16 mouse cellular contexts compared by ENCODE assay signal in genomic region chr15:83055569-83055968, GRCm38 (mm10). TPM values are rescaled to one million over a fixed set of nuclear protein-coding genes. Genes with fewer than 3 reads are reported as not detected.
DNase-seq lines count a peak whose midpoint lies in the region; ATAC-seq lines count a peak whose summit lies in the region.
"Had no signal": no experiment of that assay in that cellular context is flagged by ENCODE, and none has a peak within 500 bp of the region (broad histone marks: within the 10 kb centered on the region; RNA-seq: fewer than 3 reads in every experiment).

No protein-coding gene starts in this region.

- H3K36me3 ChIP-seq in heart, embryonic 11.5 days (ENCODE audit: control insufficient read depth, insufficient read depth, low read length): no peaks in the 10 kb centered on the region
- no peaks in the 10 kb centered on the region for H3K36me3 ChIP-seq in midbrain, embryonic 11.5 days (ENCODE audit: control insufficient read depth, insufficient read depth, low read length)
- no peaks in the 10 kb centered on the region for H3K36me3 ChIP-seq in midbrain, embryonic 10.5 days
- H3K36me3 ChIP-seq in midbrain, embryonic 13.5 days: no peaks in the 10 kb centered on the region
- H3K36me3 ChIP-seq in embryonic facial prominence, embryonic 10.5 days (replicated peaks): no peaks in the 10 kb centered on the region
- H3K36me3 ChIP-seq: limb, embryonic 13.5 days had no signal

- peak overlapping the region; percentile 88 for H3K27ac ChIP-seq in heart, embryonic 11.5 days (ENCODE audit: low read depth, low read length)
- no peak overlapping the region for H3K27ac ChIP-seq in midbrain, embryonic 11.5 days (ENCODE audit: low read depth, low read length)
- no peak overlapping the region for H3K27ac ChIP-seq in midbrain, embryonic 10.5 days (replicated peaks)
- H3K27ac ChIP-seq in midbrain, embryonic 13.5 days: peak overlapping the region; percentile 95
- H3K27ac ChIP-seq in embryonic facial prominence, embryonic 10.5 days (replicated peaks): no peak overlapping the region
- H3K27ac ChIP-seq: limb, embryonic 13.5 days had no signal

- H3K9ac ChIP-seq in heart, embryonic 11.5 days (ENCODE audit: low read depth, low read length): no peak overlapping the region
- no peak overlapping the region for H3K9ac ChIP-seq in midbrain, embryonic 11.5 days (ENCODE audit: low read length)
- no peak overlapping the region for H3K9ac ChIP-seq in midbrain, embryonic 13.5 days (replicated peaks)
- H3K9ac ChIP-seq: liver, postnatal 0 days had no signal

- peak overlapping the region; percentile 65 for H3K4me2 ChIP-seq in heart, embryonic 11.5 days
- no peak overlapping the region for H3K4me2 ChIP-seq in midbrain, embryonic 11.5 days
- no peak overlapping the region for H3K4me2 ChIP-seq in midbrain, embryonic 13.5 days (replicated peaks)

- no peaks in the 10 kb centered on the region for H3K9me3 ChIP-seq in heart, embryonic 11.5 days (replicated peaks; ENCODE audit: control insufficient read depth, low read length)
- H3K9me3 ChIP-seq in midbrain, embryonic 11.5 days (ENCODE audit: control insufficient read depth, low read length): no peaks in the 10 kb centered on the region
- H3K9me3 ChIP-seq in midbrain, embryonic 10.5 days (replicated peaks): peaks cover 5% of the 10 kb centered on the region; the same call in 1 of the 2 replicates
- H3K9me3 ChIP-seq in midbrain, embryonic 13.5 days: no peaks in the 10 kb centered on the region
- peaks cover 3% of the 10 kb centered on the region; the same call in 1 of the 2 replicates for H3K9me3 ChIP-seq in embryonic facial prominence, embryonic 10.5 days

- no peaks in the 10 kb centered on the region for H3K27me3 ChIP-seq in heart, embryonic 11.5 days (ENCODE audit: control insufficient read depth, insufficient read depth, low read length)
- no peaks in the 10 kb centered on the region for H3K27me3 ChIP-seq in midbrain, embryonic 11.5 days (ENCODE audit: control insufficient read depth, insufficient read depth, low read length)
- H3K27me3 ChIP-seq in midbrain, embryonic 10.5 days (ENCODE audit: low read depth, poor library complexity, severe bottlenecking): peaks cover 31% of the 10 kb centered on the region
- H3K27me3 ChIP-seq in midbrain, embryonic 13.5 days: no peaks in the 10 kb centered on the region; the same call in 1 of the 2 replicates
- H3K27me3 ChIP-seq in embryonic facial prominence, embryonic 10.5 days (replicated peaks; ENCODE audit: low read depth, poor library complexity, severe bottlenecking): peaks cover 17% of the 10 kb centered on the region

- no peak overlapping the region for H3K4me3 ChIP-seq in heart, embryonic 11.5 days (ENCODE audit: low read depth, low read length)
- H3K4me3 ChIP-seq in midbrain, embryonic 11.5 days (ENCODE audit: low read depth, low read length): no peak overlapping the region
- no peak overlapping the region for H3K4me3 ChIP-seq in midbrain, embryonic 10.5 days
- no peak overlapping the region for H3K4me3 ChIP-seq in midbrain, embryonic 13.5 days (replicated peaks)
- H3K4me3 ChIP-seq in embryonic facial prominence, embryonic 10.5 days: no peak overlapping the region

- WGBS in heart, embryonic 11.5 days (ENCODE audit: insufficient replicate concordance): 40% methylated on average over 5 of the region's 5 CpGs
- WGBS in midbrain, embryonic 11.5 days: 46% methylated on average over 5 of the region's 5 CpGs
- WGBS in midbrain, embryonic 10.5 days: 51% methylated on average over 5 of the region's 5 CpGs
- WGBS in midbrain, embryonic 13.5 days: 30% methylated on average over 5 of the region's 5 CpGs
- 54% methylated on average over 5 of the region's 5 CpGs for WGBS in embryonic facial prominence, embryonic 10.5 days

- DNase-seq in heart, adult 11 months: no peak
- DNase-seq in midbrain, embryonic 11.5 days (ENCODE audit: low spot score, missing footprints): peak; percentile 84
- DNase-seq in midbrain, embryonic 10.5 days (ENCODE audit: low spot score): no peak
- DNase-seq in adrenal gland, adult 18-20 months (ENCODE audit: low spot score in 2 of 2): no peak
- DNase-seq in embryonic facial prominence, embryonic 10.5 days (ENCODE audit: low spot score): no peak
- DNase-seq in embryo, embryonic 11 days: no peak
- DNase-seq: adrenal gland, adult 2 months; cerebellum, adult 2 months; heart, adult 18-20 months; kidney, adult 2 months; kidney, postnatal 4 days; liver, postnatal 0 days; lung, postnatal 4 days had no signal

- no peak for ATAC-seq in heart, embryonic 11.5 days (replicated peaks; ENCODE audit: insufficient number of reproducible peaks, low FRiP score, low TSS enrichment)
- no peak for ATAC-seq in midbrain, embryonic 11.5 days (ENCODE audit: low FRiP score)
- ATAC-seq in midbrain, embryonic 13.5 days: no peak
- ATAC-seq: liver, postnatal 0 days had no signal

- peaks cover 31% of the 10 kb centered on the region for H3K4me1 ChIP-seq in heart, embryonic 11.5 days (ENCODE audit: control insufficient read depth, insufficient read depth, low read length)
- H3K4me1 ChIP-seq in midbrain, embryonic 11.5 days (ENCODE audit: control insufficient read depth, insufficient read depth, low read length): peaks cover 15% of the 10 kb centered on the region
- peaks cover 59% of the 10 kb centered on the region for H3K4me1 ChIP-seq in midbrain, embryonic 10.5 days
- peaks cover 64% of the 10 kb centered on the region for H3K4me1 ChIP-seq in midbrain, embryonic 13.5 days (replicated peaks)
- H3K4me1 ChIP-seq in embryonic facial prominence, embryonic 10.5 days: peaks cover 52% of the 10 kb centered on the region

RNA-seq across cellular contexts. Expression of gene Nfam1, which starts 22.5 kb away (rescaled TPM):
- 1.6 and 1.7 TPM in 2 replicates for polyA plus RNA-seq in heart, embryonic 11.5 days (2014; fragmentation: Nextera tagmentation; extraction: Ambion mirVana)
- polyA plus RNA-seq in midbrain, embryonic 11.5 days (2014; fragmentation: Nextera tagmentation; extraction: Ambion mirVana): 3.9 and 4.0 TPM in 2 replicates
- polyA plus RNA-seq in midbrain, embryonic 10.5 days (2016; fragmentation: Nextera tagmentation; extraction: Ambion mirVana): 4.3 and 4.6 TPM in 2 replicates
- polyA plus RNA-seq in midbrain, embryonic 13.5 days (2015; fragmentation: Nextera tagmentation; extraction: Ambion mirVana): 2.4 and 2.5 TPM in 2 replicates
- total RNA-seq in adrenal gland, adult 18-20 months (2021): 1 to 10 TPM; 3.2 to 4.1 TPM
- 2.4 and 2.6 TPM in 2 replicates for polyA plus RNA-seq in embryonic facial prominence, embryonic 10.5 days (2016; fragmentation: Nextera tagmentation; extraction: Ambion mirVana)

RNA-seq across cellular contexts. Expression of gene Serhl, which starts 33.7 kb away (rescaled TPM):
- polyA plus RNA-seq in heart, embryonic 11.5 days (2014; fragmentation: Nextera tagmentation; extraction: Ambion mirVana): 56.4 and 68.5 TPM in 2 replicates
- polyA plus RNA-seq in midbrain, embryonic 11.5 days (2014; fragmentation: Nextera tagmentation; extraction: Ambion mirVana): 46.9 and 47.0 TPM in 2 replicates
- 54.2 and 56.0 TPM in 2 replicates for polyA plus RNA-seq in midbrain, embryonic 10.5 days (2016; fragmentation: Nextera tagmentation; extraction: Ambion mirVana)
- 27.2 and 30.6 TPM in 2 replicates for polyA plus RNA-seq in midbrain, embryonic 13.5 days (2015; fragmentation: Nextera tagmentation; extraction: Ambion mirVana)
- total RNA-seq in adrenal gland, adult 18-20 months (2021): 10 to 100 TPM; 47.9 to 53.1 TPM
- 49.0 and 50.5 TPM in 2 replicates for polyA plus RNA-seq in embryonic facial prominence, embryonic 10.5 days (2016; fragmentation: Nextera tagmentation; extraction: Ambion mirVana)

Comparison
In these comparisons a context has a peak if more than half of its experiments do, and no peak if none do; other contexts are left out.
1. H3K27ac ChIP-seq: peak in heart, embryonic 11.5 days (single experiment) and midbrain, embryonic 13.5 days (single experiment); none in midbrain, embryonic 11.5 days (single experiment), midbrain, embryonic 10.5 days (single experiment) and embryonic facial prominence, embryonic 10.5 days (single experiment).